Mouse (Mus musculus) intestine, embryonic 16.5 days (tissue): ENCODE results near the gene Mettl21e. TPM values are rescaled to one million over a fixed set of nuclear protein-coding genes. Genes with fewer than 3 reads are reported as not detected.
"Not testable (repeated sequence)": the region's sequence is repeated elsewhere in the genome, so short reads cannot be mapped to it uniquely, and the experiment has no call there.

Source experiments
- ATAC-seq: fragments of 200-750 bp; cut with Nextera tagmentation; 2 replicates; pipeline ENCODE4 v1.8.0; 2017; ENCODE audit warnings: moderate TSS enrichment, moderate library complexity
- H3K27ac ChIP-seq: fragments of 300-500 bp; sonication (generic); 2 replicates; pipeline ENCODE4 v1.5.1; 2014; ENCODE audit warnings: mild to moderate bottlenecking, low read length
- H3K27me3 ChIP-seq: fragments of 300-500 bp; sonication (generic); replicated peaks from 2 replicates; pipeline ENCODE4 v1.6.1; 2014; ENCODE audit warnings: low read length, control low read depth, mixed read lengths; ENCODE audit not compliant: control insufficient read depth, insufficient read depth
- H3K36me3 ChIP-seq: fragments of 300-500 bp; sonication (generic); 2 replicates; pipeline ENCODE4 v1.6.1; 2014; ENCODE audit warnings: low read length, control low read depth; ENCODE audit not compliant: control insufficient read depth, insufficient read depth
- H3K4me1 ChIP-seq: fragments of 300-500 bp; sonication (generic); 2 replicates; pipeline ENCODE4 v1.6.1; 2014; ENCODE audit warnings: low read length, control low read depth, mixed read lengths; ENCODE audit not compliant: control insufficient read depth, insufficient read depth
- H3K4me2 ChIP-seq: fragments of 300-500 bp; sonication (generic); 2 replicates; pipeline ENCODE4 v1.6.1; 2014; ENCODE audit warnings: low read depth, low read length, control low read depth
- H3K4me3 ChIP-seq: fragments of 300-500 bp; sonication (generic); 2 replicates; pipeline ENCODE4 v1.5.1; 2014; ENCODE audit warnings: mild to moderate bottlenecking, low read length
- H3K9ac ChIP-seq: fragments of 300-500 bp; sonication (generic); 2 replicates; pipeline ENCODE4 v1.6.1; 2014; ENCODE audit warnings: low read depth, low read length
- H3K9me3 ChIP-seq: fragments of 300-500 bp; sonication (generic); 2 replicates; pipeline ENCODE4 v1.6.1; 2016; ENCODE audit warnings: low read length, control low read depth; ENCODE audit not compliant: control insufficient read depth
- WGBS: fragments of 180-500 bp; shearing (Covaris S2); extraction: QIAGEN DNeasy Blood & Tissue Kit; methylation state at CpG from one replicate; pipeline ENCODE4 v1.1.7; 2014; 5-methylcytosine and 5-hydroxymethylcytosine counted together
- polyA plus RNA-seq: library from polyadenylated mRNA; unstranded; fragments of >200 nt; fragmentation: Nextera tagmentation; extraction: Ambion mirVana; gene quantifications from 2 replicates; pipeline ENCODE4 v1.2.1, GENCODE M21; 2015

Mettl21e gene
- polyA plus RNA-seq: not detected in 2 replicates

DNA sequence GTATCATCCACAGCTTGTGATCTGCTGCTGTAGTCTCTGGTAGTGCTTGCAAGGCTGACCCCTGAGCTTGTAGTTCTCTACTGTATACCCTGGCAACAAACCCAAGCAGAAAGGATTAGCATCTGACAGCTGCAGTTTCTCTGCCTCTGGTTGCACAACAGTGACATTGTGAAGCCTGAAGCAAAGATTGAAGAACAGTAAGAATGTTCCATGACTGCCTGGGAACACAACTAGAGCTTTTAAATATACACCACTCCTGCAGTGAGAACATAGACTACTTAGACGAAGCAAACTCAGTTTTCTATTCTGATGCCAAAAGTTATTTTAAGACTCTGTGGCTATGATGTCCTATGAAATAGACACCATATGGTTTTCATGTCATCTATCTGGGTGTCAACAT is at the start of gene Mettl21e:
Mettl21e (minus strand) TSS at position 86 of the 400 bp plus-strand sequence.
- Histone ChIP-seq H3K4me1 (no peaks in the 10 kb centered on the region), H3K9ac (no peak within 1 kb of the TSS), H3K27ac (no peak within 1 kb of the TSS), H3K4me2 (no peak within 1 kb of the TSS), H3K36me3 (no peaks in the 10 kb centered on the region), H3K9me3 (no peaks in the 10 kb centered on the region), H3K27me3 (no peaks in the 10 kb centered on the region), H3K4me3 (no peak within 1 kb of the TSS)
- ATAC-seq: no peak
- WGBS: 58% methylated on average over 1 of the region's 1 CpGs

DNA sequence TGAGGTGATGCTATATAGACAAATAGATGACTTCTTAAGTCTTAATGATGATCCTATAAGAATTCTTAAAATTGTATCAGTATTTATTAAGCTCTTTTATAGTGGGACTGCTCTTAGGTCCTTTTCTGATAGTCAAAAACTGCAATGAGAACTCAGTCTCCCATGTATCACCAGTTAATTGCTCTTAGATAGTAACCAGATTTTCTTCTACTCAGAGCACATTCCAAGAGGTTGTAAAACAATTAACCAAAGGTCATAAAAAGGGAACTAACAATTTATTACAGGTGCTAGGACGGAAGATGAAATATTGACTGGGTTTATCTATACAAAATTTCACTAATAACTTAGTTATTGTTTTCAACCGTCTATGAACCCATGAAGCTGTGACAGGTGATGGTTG is 21.7 kb upstream of the Mettl21e start:
- H3K27me3 ChIP-seq, H3K4me1 ChIP-seq: not testable (repeated sequence)
- peak; percentile 78 for ATAC-seq

DNA sequence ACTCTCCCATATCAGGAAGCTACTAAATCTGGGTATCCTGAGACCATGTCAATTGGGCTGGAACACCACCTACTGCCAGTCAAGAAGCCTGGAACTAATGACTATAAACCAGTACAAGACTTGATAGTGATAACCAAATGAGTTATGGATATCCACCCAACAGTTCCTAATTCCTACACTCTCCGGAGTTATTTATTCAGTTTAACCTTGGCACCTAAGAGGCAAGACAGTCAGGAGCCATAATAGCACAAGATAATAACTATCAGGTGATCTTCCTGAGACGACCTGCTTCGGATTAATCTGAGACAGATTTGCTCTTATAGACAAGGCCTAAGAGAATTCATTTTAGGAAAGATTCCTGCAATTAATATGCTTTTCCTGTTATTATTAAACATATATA is 21.2 kb upstream of the Mettl21e start:
- Histone ChIP-seq H3K9ac (no peak overlapping the region), H3K36me3 (no peaks in the 10 kb centered on the region), H3K4me3 (no peak overlapping the region), H3K27me3 (no peaks in the 10 kb centered on the region), H3K9me3 (no peaks in the 10 kb centered on the region), H3K4me1 (no peaks in the 10 kb centered on the region), H3K4me2 (no peak overlapping the region), H3K27ac (no peak overlapping the region)
- 62% methylated on average over 3 of the region's 3 CpGs for WGBS
- peak; percentile 66 for ATAC-seq

More for the DNA sequence above, 21.7 kb upstream of the Mettl21e start:
- H3K9ac ChIP-seq, H3K4me2 ChIP-seq, H3K9me3 ChIP-seq, H3K27ac ChIP-seq, H3K4me3 ChIP-seq, H3K36me3 ChIP-seq: not testable (repeated sequence)
- 42% methylated on average over 2 of the region's 2 CpGs for WGBS

DNA sequence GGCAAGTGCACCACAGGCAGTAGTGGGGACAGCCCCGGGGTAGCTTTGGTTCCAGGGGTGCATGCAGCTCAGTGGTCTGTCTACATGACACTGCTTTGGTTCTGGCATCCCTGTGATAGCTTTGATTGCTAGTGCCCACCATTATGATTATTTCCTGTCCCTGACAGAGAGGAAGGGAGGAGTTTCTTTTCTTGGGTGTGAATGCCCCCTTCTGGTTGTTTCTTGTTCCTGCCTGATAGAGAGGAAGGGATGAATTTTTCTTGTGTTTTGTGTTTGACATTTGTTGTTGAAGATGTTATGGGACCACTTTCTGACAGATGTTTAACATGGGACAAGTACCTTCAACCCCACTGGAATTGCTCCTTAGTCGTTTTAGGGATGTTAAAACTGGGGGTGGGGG is 18.5 kb upstream of the Mettl21e start:
- ATAC-seq: no peak
- Histone ChIP-seq H3K27me3 (no peaks in the 10 kb centered on the region), H3K4me1 (no peaks in the 10 kb centered on the region), H3K36me3 (no peaks in the 10 kb centered on the region), H3K4me3 (no peak overlapping the region), H3K27ac (no peak overlapping the region), H3K9ac (no peak overlapping the region), H3K4me2 (no peak overlapping the region), H3K9me3 (no peaks in the 10 kb centered on the region)
- 78% methylated on average over 2 of the region's 2 CpGs for WGBS

DNA sequence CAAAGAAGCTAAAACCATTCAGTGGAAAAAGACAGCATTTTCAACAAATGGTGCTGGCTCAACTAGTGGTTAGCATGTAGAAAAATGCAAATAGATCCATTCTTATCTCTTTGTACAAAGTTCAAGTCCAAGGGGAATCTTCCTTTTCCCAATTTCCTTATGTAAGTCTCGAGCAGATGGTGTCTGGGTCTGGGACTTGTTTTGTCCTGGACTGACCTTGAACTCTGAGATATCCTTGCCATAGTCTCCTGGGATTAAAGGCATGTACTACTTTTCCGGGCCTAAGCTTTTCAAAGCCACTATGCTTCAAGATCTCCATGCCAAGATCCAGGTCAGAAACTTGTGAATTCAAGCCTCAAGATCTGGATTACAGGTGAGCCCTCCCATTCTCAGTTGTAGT is 16.6 kb upstream of the Mettl21e start:
- Histone ChIP-seq H3K9me3 (no peaks in the 10 kb centered on the region), H3K36me3 (no peaks in the 10 kb centered on the region), H3K27ac (no peak overlapping the region), H3K27me3 (no peaks in the 10 kb centered on the region), H3K4me3 (no peak overlapping the region), H3K4me1 (no peaks in the 10 kb centered on the region), H3K9ac (no peak overlapping the region), H3K4me2 (no peak overlapping the region)
- WGBS: 73% methylated on average over 2 of the region's 2 CpGs
- no peak for ATAC-seq

DNA sequence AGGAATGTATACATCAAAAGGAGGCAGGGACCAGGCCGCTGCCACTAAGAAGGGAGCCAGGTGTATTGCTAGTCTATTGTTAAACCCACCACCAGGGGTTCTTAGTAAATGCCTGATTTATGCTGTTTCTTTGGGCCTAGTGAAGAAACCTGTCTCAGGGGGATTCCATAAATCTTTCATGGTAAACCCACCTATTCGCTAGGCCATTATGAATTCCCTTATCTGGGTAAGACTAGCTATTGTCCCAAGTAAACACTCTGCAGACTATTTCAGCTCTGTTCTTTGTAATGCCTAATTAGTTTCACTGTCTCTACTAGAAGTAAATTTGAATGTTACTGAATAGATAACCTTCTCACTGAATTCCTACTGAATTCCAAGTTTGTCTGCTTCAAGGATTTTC is 15.8 kb upstream of the Mettl21e start:
- not testable (repeated sequence) for H3K9ac ChIP-seq, ATAC-seq, H3K4me2 ChIP-seq, H3K27me3 ChIP-seq, H3K4me3 ChIP-seq, H3K36me3 ChIP-seq, H3K27ac ChIP-seq, H3K9me3 ChIP-seq, H3K4me1 ChIP-seq
- 93% methylated on average over 2 of the region's 2 CpGs for WGBS

DNA sequence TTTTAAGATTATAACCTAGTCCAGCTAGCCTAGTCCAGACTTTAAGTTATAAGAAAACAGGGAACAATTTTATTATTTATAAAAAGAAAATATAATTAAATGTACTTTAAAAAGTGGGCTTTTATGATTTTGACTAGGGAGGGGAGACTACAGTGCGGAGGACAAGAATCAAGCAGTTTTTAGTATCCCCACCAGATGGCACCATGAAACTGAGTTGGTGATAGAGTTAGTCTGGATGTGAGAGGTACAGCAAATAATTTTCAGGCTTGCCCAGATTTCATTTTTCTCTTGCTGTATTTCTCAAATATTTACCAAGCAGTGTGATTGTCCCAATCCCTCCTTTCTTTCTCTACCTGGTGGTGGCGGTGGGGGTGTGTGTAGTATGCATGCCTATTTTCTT is 10.3 kb upstream of the Mettl21e start:
- Histone ChIP-seq H3K36me3 (no peaks in the 10 kb centered on the region), H3K4me1 (no peaks in the 10 kb centered on the region), H3K9ac (no peak overlapping the region), H3K4me3 (no peak overlapping the region), H3K4me2 (no peak overlapping the region), H3K27me3 (no peaks in the 10 kb centered on the region), H3K9me3 (no peaks in the 10 kb centered on the region), H3K27ac (no peak overlapping the region)
- 44% methylated on average over 2 of the region's 2 CpGs for WGBS
- ATAC-seq: no peak

DNA sequence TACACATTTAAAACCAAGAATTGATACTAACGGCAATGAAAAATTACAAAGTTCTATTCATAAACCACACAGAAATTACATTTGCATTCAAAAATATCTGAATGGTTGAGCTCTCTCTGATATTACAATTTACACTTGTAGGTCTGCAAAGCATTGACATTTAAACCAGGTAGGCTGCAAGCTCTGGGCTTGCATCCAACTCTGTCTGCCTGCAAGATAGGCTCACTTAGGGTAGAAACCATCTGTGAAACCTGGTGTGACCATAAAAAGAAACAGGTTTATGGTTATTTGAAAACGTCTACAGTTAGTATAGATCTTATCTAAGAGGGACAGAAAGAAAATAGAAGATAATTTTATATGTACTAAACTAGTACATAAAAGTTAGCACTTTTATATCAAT is 1.6 kb downstream of the Mettl21e start:
- no peak overlapping the region for H3K4me2 ChIP-seq
- no peak for ATAC-seq
- 60% methylated on average over 2 of the region's 2 CpGs for WGBS
- no peak overlapping the region for H3K4me3 ChIP-seq
- no peak overlapping the region for H3K27ac ChIP-seq
- no peaks in the 10 kb centered on the region for H3K27me3 ChIP-seq
- H3K36me3 ChIP-seq: no peaks in the 10 kb centered on the region
- H3K9ac ChIP-seq: no peak overlapping the region
- no peaks in the 10 kb centered on the region for H3K4me1 ChIP-seq
- no peaks in the 10 kb centered on the region for H3K9me3 ChIP-seq

DNA sequence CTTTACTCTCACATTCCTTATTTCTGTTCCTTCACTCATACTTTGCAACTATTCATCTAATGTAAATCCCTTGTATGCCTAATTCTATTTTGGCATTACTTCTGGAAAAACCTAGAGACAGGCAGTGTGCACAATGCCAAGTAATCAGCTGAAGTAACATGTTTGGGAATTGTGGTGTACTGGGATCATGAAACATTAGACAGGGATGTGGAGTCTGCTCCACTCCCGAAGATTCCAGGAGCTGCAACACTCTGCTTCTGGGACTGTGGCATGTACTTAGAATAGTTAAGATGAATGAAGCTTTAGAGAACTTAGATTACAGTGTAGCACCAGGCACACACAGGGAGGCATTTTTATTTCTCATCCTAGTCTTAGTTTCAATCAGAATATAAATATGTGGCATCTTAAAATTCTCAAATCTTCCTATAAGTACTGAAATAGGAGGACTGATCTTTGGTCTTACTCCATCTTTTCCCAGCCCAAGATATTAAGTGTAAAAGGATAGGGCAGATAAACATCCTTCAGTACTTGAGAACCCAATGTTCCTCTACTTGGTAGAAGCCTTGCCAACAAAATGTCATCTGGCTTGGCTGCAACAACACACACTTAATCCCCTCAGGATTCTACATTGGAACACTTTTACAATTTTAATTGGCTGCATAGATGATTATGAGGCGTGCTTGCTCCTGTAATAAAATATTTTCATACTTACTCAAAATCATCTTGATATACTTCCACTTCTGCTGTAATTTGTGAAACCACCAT is 2.2 kb downstream of the Mettl21e start:
- Histone ChIP-seq H3K36me3 (no peaks in the 10 kb centered on the region), H3K27ac (no peak overlapping the region), H3K4me1 (no peaks in the 10 kb centered on the region), H3K9me3 (no peaks in the 10 kb centered on the region), H3K27me3 (no peaks in the 10 kb centered on the region), H3K4me3 (no peak overlapping the region), H3K9ac (no peak overlapping the region), H3K4me2 (no peak overlapping the region)
- ATAC-seq: no peak
- WGBS: 65% methylated on average over 2 of the region's 2 CpGs

DNA sequence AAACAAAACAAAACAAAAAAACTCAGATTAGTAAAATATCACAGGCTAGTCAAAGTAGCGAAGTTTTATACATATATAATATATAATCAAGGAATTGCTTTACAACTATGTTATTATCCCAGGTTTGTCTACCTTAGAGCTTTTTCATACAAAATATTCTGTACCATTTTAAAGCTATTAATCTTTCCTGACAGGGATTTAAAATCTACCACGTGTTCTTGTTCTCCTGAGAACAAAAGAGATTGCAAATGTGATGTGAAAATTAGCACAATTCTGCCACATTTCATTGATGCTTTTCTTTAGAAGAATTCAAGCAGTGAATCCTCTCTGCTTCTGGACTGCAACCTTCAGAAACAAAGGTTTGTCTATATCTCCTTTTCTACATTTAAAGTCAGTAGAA is 4.3 kb downstream of the Mettl21e start:
- Histone ChIP-seq H3K27me3 (no peaks in the 10 kb centered on the region), H3K4me2 (no peak overlapping the region), H3K9me3 (no peaks in the 10 kb centered on the region), H3K4me1 (no peaks in the 10 kb centered on the region), H3K27ac (no peak overlapping the region), H3K36me3 (no peaks in the 10 kb centered on the region), H3K9ac (no peak overlapping the region), H3K4me3 (no peak overlapping the region)
- whole genome bisulfite sequencing: 53% methylated on average over 2 of the region's 2 CpGs
- no peak for ATAC-seq
